Comparison of ENCODE assay signal across 22 mouse cellular contexts in genomic region chr6:82993696-82994095, GRCm38 (mm10). TPM values are rescaled to one million over a fixed set of nuclear protein-coding genes. Genes with fewer than 3 reads are reported as not detected.
"Had no signal": no experiment of that assay in that cellular context is flagged by ENCODE, and none has a peak within 500 bp of the region (broad histone marks: within the 10 kb centered on the region; RNA-seq: fewer than 3 reads in every experiment).

No protein-coding gene starts in this region.

- H3K9me3 ChIP-seq: midbrain, embryonic 10.5 days; neural tube, embryonic 13.5 days; neural tube, embryonic 15.5 days; stomach, embryonic 15.5 days had no signal

- H3K9ac ChIP-seq: liver, embryonic 14.5 days; lung, embryonic 14.5 days; neural tube, embryonic 13.5 days; neural tube, embryonic 15.5 days; stomach, embryonic 15.5 days had no signal

- H3K27me3 ChIP-seq: stomach, embryonic 15.5 days had no signal

- ATAC-seq: midbrain, embryonic 16.5 days had no signal

- H3K27ac ChIP-seq: liver, embryonic 14.5 days; midbrain, embryonic 10.5 days; neural tube, embryonic 13.5 days; neural tube, embryonic 15.5 days; stomach, embryonic 15.5 days; stomach, postnatal 0 days had no signal

- DNase-seq: lung, adult 18-20 months; lung, embryonic 14.5 days; lung, postnatal 10 days; lung, postnatal 4 days; midbrain, embryonic 14.5 days; retina, postnatal 1 day; right cerebral cortex, adult 18-20 months; right cerebral cortex, postnatal 25 days; right cerebral cortex, postnatal 4 days; thymus, adult 2 months; thymus, postnatal 25 days; thymus, postnatal 4 days had no signal

- H3K4me3 ChIP-seq: midbrain, embryonic 10.5 days; myocyte; neural tube, embryonic 13.5 days; neural tube, embryonic 15.5 days; stomach, embryonic 15.5 days had no signal

- H3K36me3 ChIP-seq: midbrain, embryonic 10.5 days; neural tube, embryonic 13.5 days; neural tube, embryonic 15.5 days; stomach, embryonic 15.5 days had no signal

- H3K4me2 ChIP-seq: lung, embryonic 14.5 days; neural tube, embryonic 13.5 days; neural tube, embryonic 15.5 days; stomach, embryonic 15.5 days had no signal

RNA-seq across cellular contexts. Expression of gene M1ap, which starts 47.0 kb away (rescaled TPM):
- polyA plus RNA-seq: midbrain, embryonic 16.5 days; neural tube, embryonic 11.5 days; neural tube, embryonic 13.5 days; neural tube, embryonic 15.5 days had no signal

RNA-seq across cellular contexts. Expression of gene Sema4f, which starts 54.1 kb away (rescaled TPM):
- total RNA-seq: megakaryocyte-erythroid progenitor cell, adult 5-6 weeks had no signal
